Mouse (Mus musculus): ENCODE data around the gene Wnt5a. TPM values are rescaled to one million over a fixed set of nuclear protein-coding genes. Genes with fewer than 3 reads are reported as not detected.

Wnt5a gene
- polyA plus RNA-seq (2012; rRNA removed): 50.6 and 78.2 TPM in 2 replicates

DNA sequence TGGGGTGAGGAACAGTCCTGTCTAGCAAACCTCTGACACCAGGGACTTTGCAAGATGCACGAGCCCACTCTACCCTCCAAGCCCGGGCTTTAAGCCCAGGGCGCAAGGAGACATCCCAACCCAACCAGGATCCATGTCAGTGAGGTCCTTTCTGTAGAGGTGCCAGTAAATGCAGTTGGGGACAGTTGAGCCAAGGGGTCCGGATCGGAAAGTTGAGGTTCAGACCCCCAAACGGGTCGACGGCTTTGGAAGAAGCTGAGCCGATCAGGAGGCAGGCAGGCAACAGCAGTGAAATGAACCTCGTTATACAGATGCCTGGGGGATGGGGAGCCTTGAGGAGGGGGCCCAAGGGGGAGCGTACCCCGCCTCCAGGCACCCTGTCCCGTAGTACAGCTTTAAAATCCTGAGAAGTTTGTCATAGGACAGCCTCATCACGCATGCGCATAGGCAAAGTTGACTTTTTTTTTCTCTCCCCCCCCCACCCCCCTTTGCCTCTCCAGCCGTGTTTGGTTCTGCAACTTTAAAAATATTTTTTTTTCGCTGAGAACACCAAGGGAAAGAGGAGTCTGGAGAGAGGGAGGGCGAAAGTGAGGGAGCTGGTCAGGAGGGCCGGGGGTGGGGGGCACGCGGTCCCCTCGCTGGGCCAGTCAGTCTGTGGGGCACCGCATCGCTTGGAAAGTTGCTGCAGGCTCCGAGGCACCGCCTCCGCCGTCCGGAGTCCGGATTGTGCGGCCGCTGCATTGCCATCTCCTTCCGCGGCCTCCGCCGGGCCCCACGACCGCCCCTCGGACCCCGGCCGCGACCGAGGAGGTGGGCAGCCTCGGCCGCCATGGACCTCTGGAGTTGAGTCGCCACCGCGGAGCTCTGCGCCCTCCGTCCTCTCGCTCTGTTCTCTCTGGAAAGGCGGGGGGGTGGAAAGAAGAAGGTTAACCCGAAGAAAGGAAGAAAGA, at the start of gene Wnt5a:
Gene Wnt5a (plus strand): TSS at position 650 of the 950 bp plus-strand sequence.

